Comparison of ENCODE assay signal across 9 mouse cellular contexts in the genomic region with DNA sequence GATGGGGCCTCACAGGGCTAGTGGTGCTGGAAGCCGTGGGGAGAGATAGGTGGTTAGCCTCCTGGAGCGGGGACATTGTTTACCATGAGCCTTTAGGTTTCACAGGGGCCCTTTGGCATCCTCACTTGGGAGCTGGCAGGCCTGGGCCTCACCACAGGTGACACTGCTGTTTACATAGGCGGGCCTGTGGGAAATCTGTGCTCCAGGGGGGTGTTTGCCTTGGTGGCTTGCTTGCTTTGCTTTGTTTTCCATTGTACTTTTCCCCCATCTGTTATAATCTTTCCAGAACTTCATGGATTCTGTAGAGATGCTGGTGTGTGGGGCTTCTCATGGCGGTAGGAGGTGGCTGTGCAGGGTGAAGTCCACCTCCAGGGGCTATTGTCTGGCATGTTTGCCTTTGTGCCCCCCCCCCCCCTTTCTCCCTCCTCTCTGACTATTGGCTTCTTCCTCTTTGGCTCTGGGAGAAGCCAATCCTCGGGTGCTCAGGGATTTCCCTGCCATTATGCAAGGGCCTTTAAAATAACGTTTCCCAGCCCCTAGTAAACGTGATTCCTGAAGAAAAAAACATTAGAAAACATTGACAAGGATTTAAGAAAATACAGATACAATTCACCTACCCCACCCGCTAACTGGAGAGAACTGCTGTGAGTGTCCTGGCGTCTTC. TPM values are rescaled to one million over a fixed set of nuclear protein-coding genes. Genes with fewer than 3 reads are reported as not detected.
DNase-seq lines count a peak whose midpoint lies in the region; ATAC-seq and TF ChIP-seq lines count a peak whose summit lies in the region.
"Had no signal": no experiment of that assay in that cellular context is flagged by ENCODE, and none has a peak within 500 bp of the region (broad histone marks: within the 10 kb centered on the region; RNA-seq: fewer than 3 reads in every experiment).

No protein-coding gene starts in this region.

- intact Hi-C loops in left cerebral cortex, postnatal 14 days (cut with DNase I): loop anchor here (5.0 kb wide), 1 partner anchor 33 kb away; no protein-coding TSS in a partner anchor

- WGBS in lung, adult 2 months: 21% methylated on average over 9 of the region's 9 CpGs
- WGBS in forebrain, embryonic 11.5 days: 36% methylated on average over 9 of the region's 9 CpGs
- WGBS in limb, embryonic 12.5 days: 30% methylated on average over 9 of the region's 9 CpGs
- WGBS in neural tube, embryonic 14.5 days: 24% methylated on average over 9 of the region's 9 CpGs

- TF ChIP-seq POLR2A in lung, adult 2 months (IDR thresholded peaks at IDR 0.05; ENCODE audit: borderline replicate concordance, extremely low read depth, low read depth, low read length): no peak

- H3K36me3 ChIP-seq in forebrain, embryonic 11.5 days (ENCODE audit: control insufficient read depth, insufficient read depth, low read length): no peaks in the 10 kb centered on the region
- H3K36me3 ChIP-seq in limb, embryonic 12.5 days: 0 out of 2 replicates have a peak, but pooled peaks cover 1% of the 10 kb centered on the region
- H3K36me3 ChIP-seq in neural tube, embryonic 14.5 days (ENCODE audit: control insufficient read depth, insufficient read depth, low read length): no peaks in the 10 kb centered on the region

- DNase-seq in lung, adult 2 months: peak; percentile 23
- no peak for DNase-seq in lung, postnatal 25 days (ENCODE audit: low spot score)
- DNase-seq in forebrain, embryonic 11.5 days (ENCODE audit: low spot score): peak; percentile 43
- no peak for DNase-seq in left cerebral cortex, postnatal 14 days (ENCODE audit: low spot score in 2 of 2)
- no peak for DNase-seq in embryo, embryonic 9.5 days (ENCODE audit: extremely low spot score)
- no peak for DNase-seq in layer of hippocampus, adult 18-20 months (ENCODE audit: low spot score in 2 of 2)
- DNase-seq: adrenal gland, postnatal 25 days had no signal

- H3K27ac ChIP-seq in forebrain, embryonic 11.5 days (ENCODE audit: low read depth, low read length): no peak overlapping the region
- peak overlapping the region; percentile 99; the same call in 1 of the 2 replicates for H3K27ac ChIP-seq in limb, embryonic 12.5 days
- H3K27ac ChIP-seq in neural tube, embryonic 14.5 days (ENCODE audit: low read depth, low read length): no peak overlapping the region

- TF ChIP-seq CTCF in lung, adult 2 months (IDR thresholded peaks at IDR 0.05; ENCODE audit: insufficient read depth, low read length): no peak

- H3K9me3 ChIP-seq in forebrain, embryonic 11.5 days (ENCODE audit: control insufficient read depth, low read length): no peaks in the 10 kb centered on the region
- no peaks in the 10 kb centered on the region for H3K9me3 ChIP-seq in limb, embryonic 12.5 days
- H3K9me3 ChIP-seq in neural tube, embryonic 14.5 days (ENCODE audit: control insufficient read depth, low read length): no peaks in the 10 kb centered on the region

- H3K4me3 ChIP-seq in lung, adult 2 months (replicated peaks; ENCODE audit: extremely low read depth, low read depth, low read length): no peak overlapping the region
- H3K4me3 ChIP-seq in forebrain, embryonic 11.5 days (ENCODE audit: low read depth, low read length): no peak overlapping the region
- peak overlapping the region; percentile 96 for H3K4me3 ChIP-seq in limb, embryonic 12.5 days (replicated peaks)
- peak overlapping the region; percentile 82 for H3K4me3 ChIP-seq in neural tube, embryonic 14.5 days (ENCODE audit: low read depth, low read length)

- H3K4me1 ChIP-seq in lung, adult 2 months (ENCODE audit: control insufficient read depth, insufficient read depth, low read length): peaks cover 45% of the 10 kb centered on the region
- H3K4me1 ChIP-seq in forebrain, embryonic 11.5 days (replicated peaks; ENCODE audit: control insufficient read depth, insufficient read depth, low read length): peaks cover 48% of the 10 kb centered on the region
- H3K4me1 ChIP-seq in limb, embryonic 12.5 days (replicated peaks): peaks cover 83% of the 10 kb centered on the region
- peaks cover 67% of the 10 kb centered on the region for H3K4me1 ChIP-seq in neural tube, embryonic 14.5 days (ENCODE audit: control insufficient read depth, insufficient read depth, low read length)

- H3K4me2 ChIP-seq in forebrain, embryonic 11.5 days (ENCODE audit: low read depth, low read length, severe bottlenecking): peak overlapping the region; percentile 95
- H3K4me2 ChIP-seq in limb, embryonic 12.5 days: peak overlapping the region; percentile 97
- H3K4me2 ChIP-seq in neural tube, embryonic 14.5 days (ENCODE audit: low read depth, low read length): peak overlapping the region; percentile 100

- no peaks in the 10 kb centered on the region for H3K27me3 ChIP-seq in forebrain, embryonic 11.5 days (ENCODE audit: control insufficient read depth, insufficient read depth, low read length)
- no peaks in the 10 kb centered on the region for H3K27me3 ChIP-seq in limb, embryonic 12.5 days
- no peaks in the 10 kb centered on the region for H3K27me3 ChIP-seq in neural tube, embryonic 14.5 days (ENCODE audit: control insufficient read depth, insufficient read depth, low read length)

- peak overlapping the region; percentile 37 for H3K9ac ChIP-seq in forebrain, embryonic 11.5 days (ENCODE audit: low read length)
- H3K9ac ChIP-seq in limb, embryonic 12.5 days (replicated peaks): peak overlapping the region; percentile 50
- H3K9ac ChIP-seq in neural tube, embryonic 14.5 days (replicated peaks; ENCODE audit: low read depth, low read length): 0 out of 2 replicates have a peak overlapping the region, but pooled peaks have one; percentile 100

- ATAC-seq in forebrain, embryonic 11.5 days (replicated peaks; ENCODE audit: low FRiP score): no peak
- no peak for ATAC-seq in limb, embryonic 12.5 days (ENCODE audit: insufficient number of reproducible peaks, insufficient read depth, low FRiP score, low TSS enrichment, low read depth)
- ATAC-seq in neural tube, embryonic 14.5 days (ENCODE audit: low read depth): no peak

RNA-seq across cellular contexts. Expression of a gene that starts 3.6 kb away (rescaled TPM):
- 67.9 and 68.5 TPM in 2 replicates for polyA plus RNA-seq in lung, adult 2 months (2012; rRNA removed)
- 98.0 and 102 TPM in 2 replicates for polyA plus RNA-seq in forebrain, embryonic 11.5 days (2014; fragmentation: Nextera tagmentation; extraction: Ambion mirVana)
- polyA plus RNA-seq in limb, embryonic 12.5 days (2016; fragmentation: Nextera tagmentation; extraction: Ambion mirVana): 69.2 and 89.9 TPM in 2 replicates
- polyA plus RNA-seq in neural tube, embryonic 14.5 days (2014; fragmentation: Nextera tagmentation; extraction: Ambion mirVana): 101 and 118 TPM in 2 replicates
- total RNA-seq in left cerebral cortex, postnatal 14 days (2021): 100 to 1,000 TPM; 244 to 245 TPM
- total RNA-seq in layer of hippocampus, adult 18-20 months (2021): 100 to 1,000 TPM; 293 to 298 TPM

RNA-seq across cellular contexts. Expression of a gene that starts 59.1 kb away (rescaled TPM):
- 8.0 and 9.5 TPM in 2 replicates for polyA plus RNA-seq in lung, adult 2 months (2012; rRNA removed)
- polyA plus RNA-seq in forebrain, embryonic 11.5 days (2014; fragmentation: Nextera tagmentation; extraction: Ambion mirVana): 5.7 and 7.3 TPM in 2 replicates
- 5.0 and 5.7 TPM in 2 replicates for polyA plus RNA-seq in limb, embryonic 12.5 days (2016; fragmentation: Nextera tagmentation; extraction: Ambion mirVana)
- 23.8 and 25.2 TPM in 2 replicates for polyA plus RNA-seq in neural tube, embryonic 14.5 days (2014; fragmentation: Nextera tagmentation; extraction: Ambion mirVana)
- 10 to 100 TPM; 24.5 to 28.5 TPM for total RNA-seq in left cerebral cortex, postnatal 14 days (2021)
- 10 to 100 TPM; 24.1 to 26.1 TPM for total RNA-seq in layer of hippocampus, adult 18-20 months (2021)

Comparison
In these comparisons a context has a peak if more than half of its experiments do, and no peak if none do; other contexts are left out.
1. DNase-seq: peak in lung, adult 2 months (single experiment) and forebrain, embryonic 11.5 days (single experiment); none in lung, postnatal 25 days (single experiment), left cerebral cortex, postnatal 14 days (0 of 2), embryo, embryonic 9.5 days (single experiment) and layer of hippocampus, adult 18-20 months (0 of 2).
2. H3K4me3 ChIP-seq: peak in limb, embryonic 12.5 days (single experiment) and neural tube, embryonic 14.5 days (single experiment); none in lung, adult 2 months (single experiment) and forebrain, embryonic 11.5 days (single experiment).
3. H3K9ac ChIP-seq: peak in every context shown above with its lines; median percentile 100 in neural tube, embryonic 14.5 days; 50 in limb, embryonic 12.5 days; 37 in forebrain, embryonic 11.5 days.
4. Peak in every context shown above with its lines, with median percentiles within 50 percentile points of each other: H3K4me2 ChIP-seq.